Mouse (Mus musculus) frontal cortex, postnatal 14 days (tissue): ENCODE results near the gene 1110008P14Rik.

Experiments used
- DNase-seq, 2 experiments: peaks; one replicate each; pipeline ENCODE4 v3.0.0; 2022; ENCODE audit warnings: low spot score in 2 of 2

1110008P14Rik gene

DNA sequence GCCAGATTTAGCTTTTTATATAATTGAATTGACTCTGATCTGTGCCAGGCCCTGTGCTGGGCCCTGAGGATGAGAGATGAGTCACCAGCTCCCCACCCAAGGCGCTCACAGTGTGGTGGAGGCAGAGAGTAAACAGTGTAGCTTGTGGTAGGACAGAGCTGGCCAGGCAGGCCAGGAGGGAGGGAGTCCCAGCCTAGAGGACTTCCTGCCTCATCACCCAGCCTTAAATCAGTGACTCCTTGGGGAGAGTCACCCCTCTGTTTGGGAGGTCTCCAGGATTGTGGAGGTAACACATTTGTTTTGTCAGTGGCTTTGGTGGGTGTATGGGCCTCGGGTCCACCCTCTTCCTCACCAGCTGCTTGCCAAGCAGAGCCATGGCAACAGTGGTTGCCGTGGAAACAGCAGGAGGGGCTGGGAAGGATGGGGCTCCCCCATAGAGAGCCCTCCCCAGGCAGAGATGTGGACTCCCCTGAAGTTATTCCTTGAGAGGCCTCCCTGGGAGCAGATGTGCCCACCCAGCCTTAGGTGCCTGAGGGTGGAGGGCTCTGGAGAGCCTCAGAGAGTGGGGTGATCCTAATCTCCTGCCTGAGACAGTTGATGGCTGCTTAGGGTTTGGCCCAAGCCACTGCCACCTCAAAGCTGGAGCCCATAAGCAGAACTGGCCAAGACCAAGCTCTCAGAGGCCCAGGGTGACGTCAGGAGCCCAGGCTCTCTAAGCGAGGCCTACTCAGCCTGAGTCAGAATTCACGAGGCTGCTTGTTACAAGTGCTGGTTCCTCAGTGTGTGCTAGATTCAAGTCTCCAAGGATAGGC lies 39.0 kb downstream of the 1110008P14Rik start:
- DNase-seq, result no peak

DNA sequence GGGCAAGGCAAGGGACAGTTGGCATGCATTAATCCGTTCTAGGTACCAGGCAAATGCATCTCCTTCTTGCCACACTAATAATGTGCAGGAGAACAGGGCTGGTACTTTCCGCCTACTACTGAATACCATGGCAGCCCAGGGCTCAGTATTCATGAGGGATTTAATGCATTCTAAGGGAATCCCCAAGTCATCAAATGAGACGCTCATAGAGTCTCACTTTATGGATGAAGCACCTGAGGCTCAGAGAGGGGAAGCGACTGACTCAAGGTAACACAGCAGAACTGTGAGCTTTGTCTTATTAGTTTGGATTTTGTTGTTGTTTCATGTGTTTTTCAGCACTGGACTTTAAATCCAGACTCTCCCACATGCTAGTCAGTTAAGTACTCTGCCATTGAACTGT lies 39.7 kb downstream of the 1110008P14Rik start:
- DNase-seq, result no peak

DNA sequence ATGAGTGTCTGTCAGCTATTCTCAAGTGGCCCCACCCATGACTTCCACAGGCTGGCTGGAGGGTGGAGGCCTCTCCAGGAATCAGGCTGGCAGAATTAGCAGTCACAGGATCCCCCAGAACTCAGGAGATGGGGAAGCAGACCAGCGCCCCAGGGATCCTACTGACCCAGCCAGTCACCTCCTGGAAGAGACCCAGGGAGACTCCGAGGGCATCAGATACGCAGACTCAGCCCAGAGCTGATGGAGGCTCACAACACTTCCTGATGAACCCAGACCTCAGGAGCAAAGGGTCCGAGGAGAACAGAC lies 40.2 kb downstream of the 1110008P14Rik start:
- no peak for DNase-seq

DNA sequence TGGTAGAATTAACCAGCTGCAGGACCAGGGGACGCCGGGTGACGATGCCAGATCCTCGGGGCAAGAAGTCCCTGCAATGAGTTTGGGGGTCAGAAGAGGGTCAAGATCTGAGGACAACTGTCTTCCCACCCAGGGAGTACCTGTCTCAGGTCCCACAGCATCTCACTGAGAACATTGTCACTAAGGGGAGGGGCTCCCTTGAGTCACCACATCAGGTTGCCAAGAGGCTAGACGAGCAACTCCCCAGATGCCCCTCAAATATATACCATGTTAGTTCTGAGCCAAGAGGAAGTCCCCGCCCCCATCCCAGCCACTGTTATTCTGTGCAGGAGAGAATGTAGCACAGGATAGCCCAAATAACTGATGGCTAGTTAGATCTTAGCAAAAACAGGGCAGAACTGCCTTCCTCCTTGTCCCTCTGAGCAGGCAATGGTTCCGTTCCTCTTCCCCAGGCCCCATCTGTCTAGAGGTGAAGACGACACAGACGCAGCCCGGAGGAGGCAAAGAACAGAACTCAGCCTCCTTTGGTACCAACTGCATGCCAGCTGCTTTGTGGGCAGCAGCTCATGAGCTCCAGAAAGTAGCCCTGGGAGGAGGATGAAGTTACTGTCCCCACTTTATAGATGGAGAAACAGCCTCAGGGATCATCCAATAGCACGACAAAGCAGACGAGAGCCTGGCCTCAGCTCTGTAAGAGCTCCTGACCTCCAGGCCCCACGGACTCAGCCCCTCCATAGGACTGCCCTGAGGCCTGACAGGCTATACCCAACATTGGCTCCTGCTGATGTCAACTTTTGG lies 40.7 kb downstream of the 1110008P14Rik start:
- DNase-seq, result no peak

- DNase-seq, result no peak
These were observed 41.7 kb downstream of the 1110008P14Rik start for GRCm38 (mm10) chr2:32339912-32340642.

DNA sequence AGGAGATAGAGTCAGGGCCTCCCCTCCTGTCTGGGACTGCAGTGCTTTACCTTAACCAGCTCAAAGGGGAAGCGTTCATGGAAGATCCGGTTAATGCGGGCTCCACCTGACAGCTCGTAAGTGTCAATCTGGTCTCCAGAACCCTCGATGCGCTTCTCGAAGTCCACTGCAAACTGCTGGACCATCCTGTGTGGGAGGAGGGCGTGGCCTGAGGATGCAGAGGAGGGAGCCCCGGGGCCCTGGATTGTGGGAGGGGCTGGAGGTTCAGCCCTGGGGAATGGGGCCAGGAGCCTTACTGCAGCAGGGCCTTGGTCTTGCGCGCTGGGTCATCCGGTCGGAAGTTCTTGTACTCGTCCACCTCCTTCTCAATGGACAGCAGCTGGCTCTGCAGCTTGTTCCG lies 45.9 kb downstream of the 1110008P14Rik start:
- no peak for DNase-seq

DNA sequence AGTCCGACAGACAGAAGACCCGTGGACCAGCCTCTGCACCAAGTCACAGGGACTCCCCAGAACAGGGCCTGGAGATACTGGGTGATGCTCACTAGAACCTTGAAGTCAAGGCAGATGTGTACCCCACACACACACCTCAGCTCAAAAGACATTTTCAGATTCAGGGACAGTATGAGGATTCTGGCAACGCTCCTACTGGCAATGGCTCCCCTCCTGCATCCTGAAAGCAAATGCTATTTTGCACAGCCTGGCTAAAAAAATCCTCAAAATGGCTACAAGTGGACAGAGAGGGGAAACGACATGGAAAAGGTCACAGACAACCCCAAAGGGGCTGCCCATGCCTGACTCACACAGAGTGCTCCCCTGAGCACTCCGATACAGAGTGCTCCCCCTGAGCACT lies 49.6 kb downstream of the 1110008P14Rik start:
- DNase-seq, result no peak

GRCm38 (mm10) chr2:32329531-32329930 lies 52.2 kb downstream of the 1110008P14Rik start:
- DNase-seq, result no peak

DNA sequence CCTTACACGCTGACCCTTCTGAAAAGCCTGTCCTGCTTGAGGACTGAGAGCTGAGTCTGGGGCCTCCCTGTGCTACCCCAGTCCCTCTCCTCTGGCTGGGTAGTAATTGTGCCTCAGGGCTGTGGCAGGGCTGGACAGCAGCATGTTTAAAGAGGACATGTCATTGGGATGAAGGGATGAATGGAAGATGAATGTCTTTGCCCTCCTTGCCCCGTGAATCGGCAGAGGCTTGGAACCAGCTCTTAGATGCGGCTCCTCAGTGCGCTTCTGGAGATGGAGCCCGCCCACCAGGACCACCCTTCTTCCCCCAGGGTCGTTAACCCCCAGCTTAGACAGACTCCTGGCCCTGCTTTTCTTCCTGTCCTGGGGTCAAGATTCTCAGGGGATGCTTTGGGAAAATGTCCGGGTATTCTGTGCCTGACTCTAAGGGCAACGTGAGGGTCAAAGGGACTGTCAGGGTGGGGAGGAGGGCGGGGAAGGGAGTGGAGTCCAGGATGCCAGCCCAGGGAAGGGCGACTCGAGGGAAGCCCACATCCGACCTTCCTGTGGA lies 52.8 kb downstream of the 1110008P14Rik start:
- DNase-seq, result no peak

- no peak for DNase-seq
These were observed 54.5 kb downstream of the 1110008P14Rik start for GRCm38 (mm10) chr2:32327200-32327599.
